Mouse (Mus musculus): ENCODE results near the gene Taf3. TPM values are rescaled to one million over a fixed set of nuclear protein-coding genes. Genes with fewer than 3 reads are reported as not detected.

Gene Taf3
- 6.5 and 7.4 TPM in 2 replicates for polyA plus RNA-seq (2015; fragmentation: Nextera tagmentation; extraction: Ambion mirVana)

GRCm38 (mm10) chr2:10048461-10048860 is at the start of gene Taf3:
Gene Taf3 (minus strand): TSS chr2:10048596.

GRCm38 (mm10) chr2:10080310-10081010 is 32.1 kb upstream of the Taf3 start, which contains the start of the genes Atp5c1 and Kin:
Gene Atp5c1 (minus strand): TSS chr2:10080510.
Gene Kin (plus strand): TSS chr2:10080593.

GRCm38 (mm10) chr2:9889651-9890183 is 158.7 kb downstream of the Taf3 start, which contains the start of gene Gata3:
Gene Gata3 (minus strand): TSS chr2:9890034.

GRCm38 (mm10) chr2:9888913-9889650 is 159.3 kb downstream of the Taf3 start, which contains the start of gene 9230102O04Rik:
Gene 9230102O04Rik (minus strand): TSS chr2:9889540.

GRCm38 (mm10) chr2:9881051-9881591 is 167.3 kb downstream of the Taf3 start, which contains the start of gene 4930412O13Rik:
Gene 4930412O13Rik (plus strand): TSS chr2:9881252.

Other genes starting within 250 kb of the Taf3 start
- gene 4930412O13Rik, start 167.3 kb downstream of the Taf3 start, polyA plus RNA-seq (2015; fragmentation: Nextera tagmentation; extraction: Ambion mirVana): 1.4 and 2.4 TPM in 2 replicates
- gene 9230102O04Rik, start 159.1 kb downstream of the Taf3 start, polyA plus RNA-seq (2015; fragmentation: Nextera tagmentation; extraction: Ambion mirVana): 5.0 and 5.2 TPM in 2 replicates
- gene Gata3, start 158.6 kb downstream of the Taf3 start, polyA plus RNA-seq (2015; fragmentation: Nextera tagmentation; extraction: Ambion mirVana): 61.2 and 66.5 TPM in 2 replicates
- 588 and 650 TPM in 2 replicates for gene Atp5c1, start 31.9 kb upstream of the Taf3 start, polyA plus RNA-seq (2015; fragmentation: Nextera tagmentation; extraction: Ambion mirVana)
- 14.1 and 15.8 TPM in 2 replicates for gene Kin, start 32.0 kb upstream of the Taf3 start, polyA plus RNA-seq (2015; fragmentation: Nextera tagmentation; extraction: Ambion mirVana)
- gene Itih2, start 82.8 kb upstream of the Taf3 start, polyA plus RNA-seq (2015; fragmentation: Nextera tagmentation; extraction: Ambion mirVana): 2.9 and 4.4 TPM in 2 replicates
- gene Itih5, start 105.0 kb upstream of the Taf3 start, polyA plus RNA-seq (2015; fragmentation: Nextera tagmentation; extraction: Ambion mirVana): 332 and 418 TPM in 2 replicates